Mouse (Mus musculus): Measurements from ENCODE around the gene Mst1. TPM values are rescaled to one million over a fixed set of nuclear protein-coding genes. Genes with fewer than 3 reads are reported as not detected.

Mst1 gene
- polyA plus RNA-seq, 1 experiment from 2014 or later, result not detected

DNA sequence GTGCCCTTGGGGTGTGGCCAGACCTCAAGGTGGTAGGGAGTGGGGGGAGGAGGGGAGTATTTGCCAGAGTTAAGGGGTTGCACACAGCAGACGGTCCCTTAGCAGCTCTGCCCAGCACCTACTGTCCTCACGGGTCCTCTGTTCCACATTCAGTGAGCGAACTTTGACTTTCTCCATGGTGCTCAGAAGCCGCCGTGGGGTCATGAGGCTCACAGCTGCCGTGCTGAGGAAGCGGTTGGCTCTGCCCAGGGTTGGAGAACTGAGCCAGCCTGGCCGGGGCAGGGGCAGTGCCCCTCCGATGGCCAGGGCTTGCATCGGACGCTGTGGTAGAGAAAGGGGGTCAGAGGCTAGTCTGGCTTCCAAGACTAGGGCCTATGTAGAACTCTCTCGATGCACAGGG is 16.9 kb upstream of the Mst1 start:
- H3K36me3 ChIP-seq (replicated peaks), result peaks cover 18% of the 10 kb centered on the region; the same call in 1 of the 2 replicates
- 90% methylated on average over 12 of the region's 12 CpGs for WGBS
- no peaks in the 10 kb centered on the region for H3K27me3 ChIP-seq (replicated peaks)
- no peaks in the 10 kb centered on the region for H3K4me1 ChIP-seq
- H3K27ac ChIP-seq, result no peak overlapping the region
- no peak overlapping the region for H3K4me3 ChIP-seq
- H3K9me3 ChIP-seq, result no peaks in the 10 kb centered on the region
- ATAC-seq (replicated peaks), result no peak
- H3K4me2 ChIP-seq, result no peak overlapping the region
- no peak overlapping the region for H3K9ac ChIP-seq

GRCm38 (mm10) chr9:108065491-108066011 is 14.7 kb upstream of the Mst1 start:
- H3K4me1 ChIP-seq, result no peaks in the 10 kb centered on the region
- no peaks in the 10 kb centered on the region for H3K27me3 ChIP-seq (replicated peaks)
- H3K36me3 ChIP-seq (replicated peaks), result peaks cover 10% of the 10 kb centered on the region; the same call in 1 of the 2 replicates
- no peak for ATAC-seq (replicated peaks)
- no peak overlapping the region for H3K27ac ChIP-seq
- 43% methylated on average over 5 of the region's 5 CpGs for WGBS
- no peak overlapping the region for H3K9ac ChIP-seq
- H3K4me3 ChIP-seq, result no peak overlapping the region
- H3K4me2 ChIP-seq, result no peak overlapping the region
- H3K9me3 ChIP-seq, result no peaks in the 10 kb centered on the region

DNA sequence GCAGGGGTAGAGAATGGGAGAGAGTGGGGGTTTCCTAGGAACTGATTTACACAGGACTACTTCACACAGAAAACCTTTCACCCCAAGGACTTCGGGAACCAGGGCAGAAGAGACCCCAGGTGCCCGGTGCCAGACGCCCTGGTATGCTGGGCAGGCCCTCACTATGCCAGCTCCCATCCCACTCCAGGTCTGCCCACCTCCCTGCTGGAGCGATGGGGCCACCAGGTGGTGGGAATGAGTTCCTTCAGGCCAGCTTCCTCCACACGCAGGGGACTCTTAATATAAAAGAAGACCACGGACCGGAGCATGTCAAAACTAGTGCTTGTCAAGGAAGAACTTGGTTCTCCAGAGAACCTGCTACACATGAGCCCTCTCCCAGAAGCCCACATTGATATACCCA is 13.0 kb upstream of the Mst1 start:
- Histone ChIP-seq H3K4me3 (no peak overlapping the region), H3K9ac (no peak overlapping the region), H3K36me3 (replicated peaks) (peaks cover 13% of the 10 kb centered on the region; the same call in 1 of the 2 replicates), H3K4me2 (no peak overlapping the region), H3K9me3 (no peaks in the 10 kb centered on the region), H3K27ac (no peak overlapping the region), H3K27me3 (replicated peaks) (no peaks in the 10 kb centered on the region), H3K4me1 (no peaks in the 10 kb centered on the region)
- WGBS, result 78% methylated on average over 7 of the region's 7 CpGs
- ATAC-seq (replicated peaks), result no peak

DNA sequence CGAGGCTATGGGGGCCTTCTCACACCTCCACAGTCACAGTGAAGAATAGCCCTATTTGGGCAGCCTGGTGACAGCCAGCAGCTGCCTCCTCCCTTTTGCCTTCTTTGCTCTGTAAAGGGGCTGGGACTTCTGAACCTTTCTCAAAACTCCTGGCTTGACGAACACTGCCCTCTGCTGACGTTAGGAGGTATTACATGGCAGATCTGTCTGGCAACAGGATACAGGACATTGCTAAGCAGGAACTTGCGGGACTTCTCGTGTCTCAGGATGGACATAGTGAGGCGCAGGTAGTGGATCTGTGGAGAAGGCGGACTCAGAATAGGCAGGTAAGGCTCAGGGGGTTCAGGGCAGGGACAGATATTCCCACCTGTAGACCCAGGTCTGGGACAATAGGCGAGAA is 12.3 kb upstream of the Mst1 start:
- no peaks in the 10 kb centered on the region for H3K27me3 ChIP-seq (replicated peaks)
- ATAC-seq (replicated peaks), result 0 out of 2 replicates have a peak, but pooled peaks have one; percentile 58
- no peaks in the 10 kb centered on the region for H3K4me1 ChIP-seq
- H3K36me3 ChIP-seq (replicated peaks), result peaks cover 13% of the 10 kb centered on the region; the same call in 1 of the 2 replicates
- no peak overlapping the region for H3K9ac ChIP-seq
- H3K9me3 ChIP-seq, result no peaks in the 10 kb centered on the region
- no peak overlapping the region for H3K4me3 ChIP-seq
- 21% methylated on average over 8 of the region's 8 CpGs for WGBS
- no peak overlapping the region for H3K4me2 ChIP-seq
- no peak overlapping the region for H3K27ac ChIP-seq

DNA sequence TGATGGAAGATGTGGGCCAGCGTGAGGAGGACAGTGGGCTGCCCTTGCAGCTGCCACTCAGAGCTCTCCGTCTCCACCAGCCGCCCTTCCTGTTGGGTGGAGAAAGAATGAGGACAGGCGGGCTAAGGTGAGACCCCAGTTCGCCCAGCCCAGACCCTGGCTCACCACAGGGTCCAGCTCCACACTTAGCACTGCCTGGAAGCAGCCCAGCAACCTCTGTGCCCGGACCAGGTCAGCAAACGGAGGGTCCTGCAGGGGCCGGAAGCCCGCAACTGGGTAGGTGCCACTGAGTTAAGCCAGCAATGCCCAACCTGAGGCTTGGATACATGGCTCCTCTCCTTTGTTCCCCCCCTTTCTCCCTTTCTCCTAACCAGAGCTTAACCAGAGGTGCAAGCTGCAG is 11.2 kb upstream of the Mst1 start:
- H3K9me3 ChIP-seq, result no peaks in the 10 kb centered on the region
- peaks cover 3% of the 10 kb centered on the region; the same call in 1 of the 2 replicates for H3K36me3 ChIP-seq (replicated peaks)
- no peak overlapping the region for H3K9ac ChIP-seq
- no peak for ATAC-seq (replicated peaks)
- 86% methylated on average over 9 of the region's 9 CpGs for WGBS
- H3K27me3 ChIP-seq (replicated peaks), result no peaks in the 10 kb centered on the region
- no peak overlapping the region for H3K4me3 ChIP-seq
- H3K27ac ChIP-seq, result no peak overlapping the region
- 0 out of 2 replicates have a peak, but pooled peaks cover 4% of the 10 kb centered on the region for H3K4me1 ChIP-seq
- no peak overlapping the region for H3K4me2 ChIP-seq

DNA sequence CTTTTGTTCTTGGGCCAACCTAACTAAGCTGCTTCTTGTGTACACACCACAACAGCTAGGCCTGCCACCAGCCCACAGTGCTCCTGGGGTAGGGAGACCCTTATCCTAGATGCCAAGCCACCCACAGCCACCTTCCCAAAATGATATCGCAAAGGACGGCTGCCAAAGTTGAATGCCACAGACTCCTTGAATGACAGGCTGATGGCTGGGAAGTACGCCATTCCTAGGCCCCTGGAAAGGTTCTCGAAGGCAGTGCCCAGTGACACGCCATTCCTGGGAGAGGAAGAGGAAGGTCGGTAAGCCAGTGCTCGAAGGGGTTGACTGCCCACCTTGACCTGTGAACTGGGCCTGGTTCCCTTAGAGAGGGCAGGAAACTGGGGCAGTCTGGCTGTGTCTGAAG is 10.7 kb upstream of the Mst1 start:
- ATAC-seq (replicated peaks), result no peak
- no peak overlapping the region for H3K4me2 ChIP-seq
- no peaks in the 10 kb centered on the region for H3K27me3 ChIP-seq (replicated peaks)
- no peak overlapping the region for H3K4me3 ChIP-seq
- H3K27ac ChIP-seq, result no peak overlapping the region
- 0 out of 2 replicates have a peak, but pooled peaks cover 4% of the 10 kb centered on the region for H3K4me1 ChIP-seq
- 92% methylated on average over 7 of the region's 7 CpGs for WGBS
- no peaks in the 10 kb centered on the region for H3K9me3 ChIP-seq
- H3K9ac ChIP-seq, result no peak overlapping the region
- H3K36me3 ChIP-seq (replicated peaks), result peaks cover 3% of the 10 kb centered on the region; the same call in 1 of the 2 replicates

DNA sequence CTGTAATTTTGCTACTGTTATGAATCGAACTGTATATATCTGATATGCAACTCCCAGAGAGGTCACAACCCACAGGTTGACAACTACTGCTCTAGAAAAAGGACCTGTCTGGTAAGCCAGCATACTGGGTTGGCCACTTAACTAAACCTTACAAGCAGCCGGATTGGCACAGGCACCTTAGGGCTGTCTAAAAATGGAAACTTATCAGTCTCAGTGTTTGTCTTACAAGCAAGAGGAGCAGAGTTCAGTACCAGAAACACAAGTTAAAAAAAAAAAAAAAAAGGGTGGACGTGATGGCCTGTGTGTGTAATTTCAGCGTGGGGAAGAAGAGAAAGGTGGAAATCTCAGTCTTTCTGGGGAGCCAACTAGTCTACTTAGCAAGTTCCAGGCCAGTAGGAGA is 8.4 kb upstream of the Mst1 start:
- Histone ChIP-seq H3K4me3 (no peak overlapping the region), H3K4me1 (0 out of 2 replicates have a peak, but pooled peaks cover 4% of the 10 kb centered on the region), H3K27ac (no peak overlapping the region), H3K27me3 (replicated peaks) (no peaks in the 10 kb centered on the region), H3K4me2 (no peak overlapping the region), H3K9me3 (no peaks in the 10 kb centered on the region), H3K9ac (no peak overlapping the region), H3K36me3 (replicated peaks) (peaks cover 3% of the 10 kb centered on the region; the same call in 1 of the 2 replicates)
- no peak for ATAC-seq (replicated peaks)
- 82% methylated on average over 4 of the region's 4 CpGs for WGBS

DNA sequence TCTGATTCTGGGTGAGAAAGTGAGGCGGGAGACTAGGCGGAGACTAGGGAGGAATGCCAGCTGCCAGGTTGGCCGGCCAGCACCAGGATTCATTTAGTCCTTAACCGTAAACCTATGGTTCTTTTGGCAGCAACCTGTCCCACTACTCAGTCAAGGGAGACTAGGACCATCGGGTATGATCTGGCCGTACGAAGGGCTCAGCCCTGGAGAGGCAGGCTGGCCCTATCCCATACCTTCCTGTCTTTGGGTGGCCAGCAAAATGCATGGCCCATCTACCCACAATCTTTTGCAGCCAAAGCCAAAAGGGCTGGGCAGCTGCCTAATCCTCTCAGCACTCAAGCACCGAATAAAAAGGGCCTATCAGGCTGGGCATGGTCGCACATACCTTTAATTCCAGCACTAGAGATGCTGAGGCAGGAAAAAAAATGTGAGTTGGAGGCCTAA is 7.7 kb upstream of the Mst1 start:
- Histone ChIP-seq H3K4me1 (0 out of 2 replicates have a peak, but pooled peaks cover 4% of the 10 kb centered on the region), H3K4me2 (no peak overlapping the region), H3K9me3 (no peaks in the 10 kb centered on the region), H3K36me3 (replicated peaks) (peaks cover 3% of the 10 kb centered on the region; the same call in 1 of the 2 replicates), H3K4me3 (no peak overlapping the region), H3K9ac (no peak overlapping the region), H3K27me3 (replicated peaks) (no peaks in the 10 kb centered on the region), H3K27ac (no peak overlapping the region)
- 56% methylated on average over 9 of the region's 9 CpGs for WGBS
- ATAC-seq (replicated peaks), result no peak

- 53% methylated on average over 7 of the region's 7 CpGs for WGBS
- H3K4me3 ChIP-seq, result no peak overlapping the region
- H3K4me1 ChIP-seq, result peaks cover 11% of the 10 kb centered on the region
- no peak for ATAC-seq (replicated peaks)
- H3K36me3 ChIP-seq (replicated peaks), result peaks cover 3% of the 10 kb centered on the region; the same call in 1 of the 2 replicates
- no peak overlapping the region for H3K27ac ChIP-seq
- H3K9me3 ChIP-seq, result no peaks in the 10 kb centered on the region
- H3K4me2 ChIP-seq, result no peak overlapping the region
- no peak overlapping the region for H3K9ac ChIP-seq
- no peaks in the 10 kb centered on the region for H3K27me3 ChIP-seq (replicated peaks)
These were observed 6.9 kb upstream of the Mst1 start for GRCm38 (mm10) chr9:108073141-108073930.

DNA sequence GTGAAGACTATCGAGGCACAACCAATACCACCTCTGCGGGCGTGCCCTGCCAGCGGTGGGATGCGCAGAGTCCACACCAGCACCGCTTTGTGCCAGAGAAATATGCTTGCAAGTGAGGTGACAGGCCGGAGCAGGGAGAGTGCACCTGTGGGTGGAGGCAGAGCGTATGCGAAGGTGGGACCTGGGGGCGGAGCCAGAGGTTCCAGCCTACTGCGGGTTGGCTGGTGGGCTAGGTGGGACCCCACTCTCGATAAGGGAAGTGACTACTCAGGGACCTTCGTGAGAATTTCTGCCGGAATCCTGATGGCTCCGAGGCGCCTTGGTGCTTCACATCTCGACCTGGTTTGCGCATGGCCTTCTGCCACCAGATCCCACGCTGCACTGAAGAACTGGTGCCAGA is 2.3 kb downstream of the Mst1 start:
- no peak for ATAC-seq (replicated peaks)

DNA sequence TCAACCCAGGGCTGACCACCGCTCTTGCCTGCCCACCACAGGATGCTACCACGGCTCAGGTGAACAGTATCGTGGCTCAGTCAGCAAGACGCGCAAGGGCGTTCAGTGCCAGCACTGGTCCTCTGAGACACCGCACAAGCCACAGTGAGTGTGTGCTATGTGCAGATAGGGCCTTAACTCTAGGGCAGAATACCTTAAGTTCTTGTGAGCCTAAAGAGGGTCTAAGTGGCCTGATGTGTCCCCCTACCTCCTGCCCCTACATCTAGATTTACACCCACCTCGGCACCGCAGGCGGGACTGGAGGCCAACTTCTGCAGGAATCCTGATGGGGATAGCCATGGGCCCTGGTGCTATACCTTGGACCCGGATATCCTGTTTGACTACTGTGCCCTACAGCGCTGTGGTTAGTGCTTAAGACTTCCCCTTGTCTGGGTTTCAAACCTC is 2.8 kb downstream of the Mst1 start, which contains the start of gene Rnf123:
Rnf123 (minus strand) TSS at position 359 of the 444 bp plus-strand sequence.
- WGBS, result 38% methylated on average over 12 of the region's 12 CpGs
- Histone ChIP-seq H3K9me3 (no peaks in the 10 kb centered on the region), H3K36me3 (replicated peaks) (peaks cover 37% of the 10 kb centered on the region), H3K4me1 (peaks cover 19% of the 10 kb centered on the region), H3K9ac (no peak within 1 kb of the TSS), H3K4me2 (peak within 1 kb of the TSS; percentile 34), H3K27ac (no peak within 1 kb of the TSS), H3K27me3 (replicated peaks) (peaks cover 29% of the 10 kb centered on the region), H3K4me3 (no peak within 1 kb of the TSS)
- ATAC-seq (replicated peaks), result no peak

More for the DNA sequence above, 2.3 kb downstream of the Mst1 start:
- H3K27ac ChIP-seq, result no peak overlapping the region
- peaks cover 33% of the 10 kb centered on the region for H3K36me3 ChIP-seq (replicated peaks)
- H3K27me3 ChIP-seq (replicated peaks), result peaks cover 29% of the 10 kb centered on the region
- no peaks in the 10 kb centered on the region for H3K9me3 ChIP-seq
- H3K4me3 ChIP-seq, result no peak overlapping the region
- H3K4me2 ChIP-seq, result peak overlapping the region; percentile 34
- 8% methylated on average over 19 of the region's 19 CpGs for WGBS
- no peak overlapping the region for H3K9ac ChIP-seq
- H3K4me1 ChIP-seq, result peaks cover 23% of the 10 kb centered on the region

- H3K36me3 ChIP-seq (replicated peaks), result peaks cover 39% of the 10 kb centered on the region
- H3K9me3 ChIP-seq, result no peaks in the 10 kb centered on the region
- ATAC-seq (replicated peaks), result no peak
- H3K9ac ChIP-seq, result no peak overlapping the region
- peaks cover 29% of the 10 kb centered on the region for H3K27me3 ChIP-seq (replicated peaks)
- H3K27ac ChIP-seq, result no peak overlapping the region
- peaks cover 13% of the 10 kb centered on the region for H3K4me1 ChIP-seq
- 85% methylated on average over 6 of the region's 6 CpGs for WGBS
- no peak overlapping the region for H3K4me3 ChIP-seq
- H3K4me2 ChIP-seq, result no peak overlapping the region
These were observed 3.3 kb downstream of the Mst1 start for GRCm38 (mm10) chr9:108083561-108083960.

Measured in midbrain, embryonic 15.5 days (tissue).